ENCODE assay signal across 21 mouse cellular contexts in the genomic region with DNA sequence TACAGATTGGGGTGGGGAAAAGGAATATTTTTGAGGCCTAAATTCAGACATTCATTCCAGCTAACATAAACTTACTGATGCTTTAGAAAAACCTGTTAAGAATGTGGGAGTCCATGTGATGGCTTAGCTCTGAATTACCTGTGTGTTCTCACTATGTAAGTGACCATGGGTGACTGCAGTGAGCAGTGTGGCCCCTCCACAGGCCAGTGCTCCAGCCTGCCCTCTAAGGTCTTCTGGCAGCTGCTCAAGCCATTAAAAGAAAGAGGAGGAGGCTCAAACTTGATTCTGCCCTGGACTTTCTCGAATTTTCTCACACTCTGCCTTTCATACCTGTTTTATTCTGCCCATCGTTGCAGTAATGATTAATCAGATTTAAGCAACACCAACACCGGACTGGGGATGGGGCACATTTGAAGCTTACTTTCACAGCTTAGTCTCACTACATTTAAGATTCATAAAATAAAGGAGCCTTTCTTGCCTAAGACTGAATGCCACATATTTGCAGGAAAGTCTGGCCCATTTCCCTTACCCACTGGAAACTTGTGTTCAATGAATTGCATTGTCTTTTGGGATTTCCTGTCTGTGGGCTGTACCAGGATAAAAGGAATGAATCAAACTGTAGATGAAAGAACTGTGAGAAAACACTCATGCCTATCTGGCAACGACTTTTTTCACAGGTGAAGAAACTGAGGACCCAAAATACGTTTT.
DNase-seq lines count a peak whose midpoint lies in the region; ATAC-seq lines count a peak whose summit lies in the region.
"Had no signal": no experiment of that assay in that cellular context is flagged by ENCODE, and none has a peak within 500 bp of the region (broad histone marks: within the 10 kb centered on the region; RNA-seq: fewer than 3 reads in every experiment).

No protein-coding gene starts in this region.

- H3K4me2 ChIP-seq in limb, embryonic 15.5 days, result no peak overlapping the region
- H3K4me2 ChIP-seq: midbrain, embryonic 12.5 days had no signal

- H3K4me1 ChIP-seq in limb, embryonic 15.5 days, result peaks cover 15% of the 10 kb centered on the region

- no peaks in the 10 kb centered on the region for H3K36me3 ChIP-seq in limb, embryonic 15.5 days
- H3K36me3 ChIP-seq: hindbrain, embryonic 10.5 days; midbrain, embryonic 12.5 days had no signal

- H3K9ac ChIP-seq in limb, embryonic 15.5 days, result no peak overlapping the region
- H3K9ac ChIP-seq: liver, postnatal 0 days; midbrain, embryonic 12.5 days had no signal

- ATAC-seq in limb, embryonic 15.5 days (ENCODE audit: insufficient number of reproducible peaks, low FRiP score, low TSS enrichment, low read depth), result no peak
- ATAC-seq: CD4-positive, CD25-positive, alpha-beta regulatory T cell, adult 4 months; hindbrain, embryonic 16.5 days; intestine, embryonic 16.5 days; liver, postnatal 0 days had no signal

- H3K27ac ChIP-seq in limb, embryonic 15.5 days, result peak overlapping the region; percentile 73
- H3K27ac ChIP-seq: hindbrain, embryonic 10.5 days; layer of hippocampus, adult 2 months; midbrain, embryonic 12.5 days had no signal

- DNase-seq in kidney, adult 11 months, result peak; percentile 10
- DNase-seq in kidney, adult 18-20 months, result no peak
- peak; percentile 17 for DNase-seq in kidney, adult 9 months
- DNase-seq in kidney, postnatal 14 days, result peak; percentile 43
- DNase-seq in cerebellum, adult 18-20 months, result no peak
- no peak for DNase-seq in embryo, embryonic 9.5 days (ENCODE audit: extremely low spot score)
- DNase-seq in gastrocnemius, postnatal 10 days, result no peak
- DNase-seq: cerebellum, adult 11-12 months; cerebellum, postnatal 14 days; liver; liver, postnatal 0 days; lung, postnatal 14 days; thymus, adult 18-20 months; thymus, postnatal 4 days had no signal

- no peaks in the 10 kb centered on the region for H3K27me3 ChIP-seq in limb, embryonic 15.5 days
- H3K27me3 ChIP-seq: midbrain, embryonic 12.5 days had no signal

- no peaks in the 10 kb centered on the region for H3K9me3 ChIP-seq in limb, embryonic 15.5 days
- H3K9me3 ChIP-seq: hindbrain, embryonic 10.5 days; midbrain, embryonic 12.5 days had no signal

- 47% methylated on average over 5 of the region's 5 CpGs for WGBS in limb, embryonic 15.5 days

- H3K4me3 ChIP-seq in limb, embryonic 15.5 days, result no peak overlapping the region
- H3K4me3 ChIP-seq: hindbrain, embryonic 10.5 days; layer of hippocampus, adult 2 months; midbrain, embryonic 12.5 days had no signal

Comparison
In these comparisons a context has a peak if more than half of its experiments do, and no peak if none do; other contexts are left out.
1. DNase-seq: peak in kidney, adult 11 months (single experiment), kidney, adult 9 months (single experiment) and kidney, postnatal 14 days (single experiment); none in kidney, adult 18-20 months (single experiment), cerebellum, adult 18-20 months (0 of 2), embryo, embryonic 9.5 days (single experiment) and gastrocnemius, postnatal 10 days (single experiment).